Mouse (Mus musculus) liver, embryonic 14.5 days (tissue): ENCODE measurements around the gene Hdac4. TPM values are rescaled to one million over a fixed set of nuclear protein-coding genes. Genes with fewer than 3 reads are reported as not detected.

Source experiments
- ATAC-seq: fragments of 200-750 bp; cut with Nextera tagmentation; 2 replicates; pipeline ENCODE4 v1.8.0; 2017; ENCODE audit warnings: moderate number of reproducible peaks, mild to moderate bottlenecking, moderate library complexity; ENCODE audit not compliant: insufficient read depth
- DNase-seq, 3 experiments: peaks; one replicate each; pipeline ENCODE4 v3.0.0-alpha.2; 2012 to 2013; ENCODE audit warnings: low read depth in 3 of 3, low spot score in 3 of 3
- H3K27ac ChIP-seq: fragments of 300-500 bp; sonication (generic); 2 replicates; pipeline ENCODE4 v1.5.1; 2014; ENCODE audit warnings: moderate library complexity, mild to moderate bottlenecking, control low read depth, inconsistent platforms
- H3K27me3 ChIP-seq: fragments of 300-500 bp; sonication (generic); 2 replicates; pipeline ENCODE4 v1.6.1; 2014; ENCODE audit warnings: mild to moderate bottlenecking, low read length, moderate library complexity; ENCODE audit not compliant: control insufficient read depth, insufficient read depth
- H3K36me3 ChIP-seq: fragments of 300-500 bp; sonication (generic); replicated peaks from 2 replicates; pipeline ENCODE4 v1.6.1; 2014; ENCODE audit warnings: low read depth; ENCODE audit not compliant: control insufficient read depth, insufficient read depth
- H3K4me1 ChIP-seq, 2 experiments: fragments of 200-500 bp in 1 of 2; fragments of 300-500 bp in 1 of 2; sonication (generic) in 1 of 2; replicated peaks; 2 replicates each; pipeline ENCODE4 v1.6.1; 2012 to 2014; ENCODE audit warnings: antibody characterized with exemption in 1 of 2, inconsistent platforms in 1 of 2, low read length in 1 of 2; ENCODE audit not compliant: control insufficient read depth in 2 of 2, insufficient read depth in 2 of 2
- H3K4me2 ChIP-seq: fragments of 300-500 bp; sonication (generic); 2 replicates; pipeline ENCODE4 v1.6.1; 2014; ENCODE audit warnings: low read depth, mild to moderate bottlenecking, control low read depth, moderate library complexity
- H3K4me3 ChIP-seq, 2 experiments: fragments of 200-500 bp in 1 of 2; fragments of 300-500 bp in 1 of 2; sonication (generic) in 1 of 2; 2 replicates each; pipeline ENCODE4 v1.5.1; 2012 to 2014; ENCODE audit warnings: low read depth in 2 of 2, low read length in 2 of 2, mild to moderate bottlenecking in 2 of 2, control low read depth in 1 of 2, inconsistent platforms in 1 of 2, moderate library complexity in 1 of 2; ENCODE audit not compliant: insufficient read depth in 1 of 2
- H3K9ac ChIP-seq: fragments of 300-500 bp; sonication (generic); replicated peaks from 2 replicates; pipeline ENCODE4 v1.6.1; 2014; ENCODE audit warnings: mild to moderate bottlenecking, control low read depth, moderate library complexity
- H3K9me3 ChIP-seq: fragments of 300-500 bp; sonication (generic); 2 replicates; pipeline ENCODE4 v1.6.1; 2016; ENCODE audit warnings: low read length, mixed read lengths; ENCODE audit not compliant: control insufficient read depth
- CTCF ChIP-seq: IDR thresholded peaks from 2 replicates; pipeline ENCODE4 v1.5.1; 2016; ENCODE audit warnings: antibody characterized with exemption, low read depth, control low read depth
- EP300 ChIP-seq: IDR thresholded peaks from 2 replicates; pipeline ENCODE4 v1.6.1; 2016; ENCODE audit warnings: antibody characterized with exemption, low read depth
- WGBS: fragments of 180-500 bp; shearing (Covaris S2); extraction: QIAGEN DNeasy Blood & Tissue Kit; methylation state at CpG from one replicate; pipeline ENCODE4 v1.1.7; 2014; ENCODE audit not compliant: insufficient replicate concordance; 5-methylcytosine and 5-hydroxymethylcytosine counted together
- polyA plus RNA-seq, 2 experiments: library from polyadenylated mRNA; depleted of rRNA in 1 of 2; stranded (reverse) in 1 of 2; unstranded in 1 of 2; fragments of >200 nt; fragmentation: Nextera tagmentation in 1 of 2; extraction: Ambion mirVana in 1 of 2; gene quantifications; 2 replicates each; pipeline versions ENCODE4 v1.2.1 to v1.2.3; 2012 to 2014

Hdac4 gene
- polyA plus RNA-seq, 2 experiments: 1.5 to 3.1 TPM

GRCm38 (mm10) chr1:92212003-92212750 lies 16.7 kb upstream of the Hdac4 start:
- no peaks in the 10 kb centered on the region; a peak in 1 of 4 replicates for H3K4me1 ChIP-seq

GRCm38 (mm10) chr1:92202639-92203352 lies 7.3 kb upstream of the Hdac4 start:
- Histone ChIP-seq H3K36me3 (no peaks in the 10 kb centered on the region), H3K9me3 (no peaks in the 10 kb centered on the region), H3K9ac (no peak overlapping the region), H3K4me1 (no peaks in the 10 kb centered on the region), H3K27me3 (no peaks in the 10 kb centered on the region), H3K27ac (no peak overlapping the region), H3K4me2 (no peak overlapping the region), H3K4me3 (no peak overlapping the region)
- 66% methylated on average over 17 of the region's 17 CpGs for WGBS
- no peak for ATAC-seq
- TF ChIP-seq CTCF (no peak), EP300 (no peak)
- DNase-seq: no peak

More at GRCm38 (mm10) chr1:92212003-92212750, 16.7 kb upstream of the Hdac4 start:
- Histone ChIP-seq H3K36me3 (no peaks in the 10 kb centered on the region), H3K9me3 (no peaks in the 10 kb centered on the region), H3K27me3 (no peaks in the 10 kb centered on the region), H3K27ac (no peak overlapping the region), H3K4me2 (no peak overlapping the region), H3K9ac (no peak overlapping the region), H3K4me3 (no peak overlapping the region)
- no peak for TF ChIP-seq CTCF
- TF ChIP-seq EP300: no peak
- DNase-seq: no peak
- 44% methylated on average over 13 of the region's 13 CpGs for WGBS
- ATAC-seq: no peak

DNA sequence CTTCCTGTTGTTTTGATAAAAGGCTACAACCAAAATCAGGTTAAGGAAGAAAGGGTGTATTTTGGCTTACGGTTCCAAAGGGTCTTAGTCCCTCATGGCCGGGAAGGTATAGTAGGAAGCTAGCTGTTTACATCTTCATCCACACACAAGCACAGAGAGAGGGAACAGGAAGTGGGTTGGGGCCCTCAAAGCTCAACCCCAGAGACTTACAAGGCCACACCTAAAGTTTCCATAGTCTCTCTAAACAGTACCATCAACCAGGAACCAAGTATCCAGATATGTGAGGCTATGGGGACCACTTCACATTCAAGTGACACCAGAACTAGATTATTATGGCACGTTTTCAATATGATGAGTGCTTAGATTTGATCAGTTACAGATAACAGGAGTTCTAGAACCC lies 5.0 kb downstream of the Hdac4 start:
- no peak for TF ChIP-seq CTCF
- no peak for TF ChIP-seq EP300
- DNase-seq (no peak), ATAC-seq (no peak)
- Histone ChIP-seq H3K9me3 (no peaks in the 10 kb centered on the region), H3K27ac (no peak overlapping the region), H3K4me2 (no peak overlapping the region), H3K36me3 (no peaks in the 10 kb centered on the region), H3K9ac (no peak overlapping the region), H3K4me1 (no peaks in the 10 kb centered on the region), H3K4me3 (no peak overlapping the region), H3K27me3 (no peaks in the 10 kb centered on the region)
- 63% methylated on average over 3 of the region's 3 CpGs for WGBS

DNA sequence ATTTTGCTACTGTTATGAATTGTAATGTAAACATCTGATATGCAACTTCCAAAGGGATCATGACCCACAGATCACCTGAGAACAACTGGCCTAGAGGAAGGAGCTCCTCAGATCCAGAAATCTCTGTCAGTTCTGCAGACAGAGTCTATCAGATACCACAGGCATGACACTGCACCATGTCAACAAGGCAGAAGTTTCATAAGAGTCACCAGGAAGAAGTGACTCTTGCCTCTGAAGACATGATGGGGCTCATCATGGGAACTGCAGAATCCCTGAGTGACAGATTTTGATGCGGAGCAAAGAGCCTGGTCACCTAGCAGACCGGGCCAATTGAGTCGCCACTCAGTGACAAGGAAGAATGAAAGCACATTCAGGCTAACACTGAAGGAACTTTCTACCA lies 8.4 kb downstream of the Hdac4 start:
- DNase-seq: no peak
- 67% methylated on average over 3 of the region's 3 CpGs for WGBS
- ATAC-seq: no peak
- no peak overlapping the region for H3K27ac ChIP-seq
- no peaks in the 10 kb centered on the region for H3K27me3 ChIP-seq
- no peaks in the 10 kb centered on the region for H3K9me3 ChIP-seq
- H3K4me2 ChIP-seq: no peak overlapping the region
- no peaks in the 10 kb centered on the region for H3K36me3 ChIP-seq
- H3K9ac ChIP-seq: no peak overlapping the region
- no peak for TF ChIP-seq CTCF
- TF ChIP-seq EP300: no peak
- no peaks in the 10 kb centered on the region for H3K4me1 ChIP-seq
- no peak overlapping the region for H3K4me3 ChIP-seq

GRCm38 (mm10) chr1:92184600-92184999 lies 10.9 kb downstream of the Hdac4 start:
- 41% methylated on average over 1 of the region's 1 CpGs for WGBS

More at GRCm38 (mm10) chr1:92184600-92184999, 10.9 kb downstream of the Hdac4 start:
- H3K36me3 ChIP-seq: no peaks in the 10 kb centered on the region
- no peak overlapping the region for H3K27ac ChIP-seq
- TF ChIP-seq EP300 (no peak), CTCF (no peak)
- H3K4me2 ChIP-seq: no peak overlapping the region
- no peak overlapping the region for H3K4me3 ChIP-seq
- no peaks in the 10 kb centered on the region for H3K27me3 ChIP-seq
- ATAC-seq (no peak), DNase-seq (no peak)
- no peak overlapping the region for H3K9ac ChIP-seq
- H3K9me3 ChIP-seq: no peaks in the 10 kb centered on the region
- peaks cover 0 to 5% of the 10 kb centered on the region in 2 experiments; a peak in 3 of 4 replicates for H3K4me1 ChIP-seq
